In genomic region chr1:128103520-128104088, GRCm38 (mm10) we compare ENCODE assay signal across 8 mouse cellular contexts. TPM values are rescaled to one million over a fixed set of nuclear protein-coding genes. Genes with fewer than 3 reads are reported as not detected.
DNase-seq lines count a peak whose midpoint lies in the region; ATAC-seq lines count a peak whose summit lies in the region.

No protein-coding gene starts in this region.

- H3K4me3 ChIP-seq in heart, embryonic 16.5 days (ENCODE audit: low read length): peak overlapping the region; percentile 80
- peak overlapping the region; percentile 94 for H3K4me3 ChIP-seq in limb, embryonic 15.5 days
- peak overlapping the region; percentile 84 for H3K4me3 ChIP-seq in stomach, embryonic 15.5 days (replicated peaks)

- H3K36me3 ChIP-seq in heart, embryonic 16.5 days (ENCODE audit: control insufficient read depth, insufficient read depth): no peaks in the 10 kb centered on the region
- no peaks in the 10 kb centered on the region for H3K36me3 ChIP-seq in limb, embryonic 15.5 days
- no peaks in the 10 kb centered on the region for H3K36me3 ChIP-seq in stomach, embryonic 15.5 days

- H3K27me3 ChIP-seq in heart, embryonic 16.5 days (ENCODE audit: control insufficient read depth, insufficient read depth, low read length): no peaks in the 10 kb centered on the region
- H3K27me3 ChIP-seq in limb, embryonic 15.5 days: no peaks in the 10 kb centered on the region
- H3K27me3 ChIP-seq in stomach, embryonic 15.5 days (replicated peaks): no peaks in the 10 kb centered on the region

- H3K4me2 ChIP-seq in heart, embryonic 16.5 days (ENCODE audit: low read depth, low read length): peak overlapping the region; percentile 91
- H3K4me2 ChIP-seq in limb, embryonic 15.5 days: peak overlapping the region; percentile 69
- peak overlapping the region; percentile 65 for H3K4me2 ChIP-seq in stomach, embryonic 15.5 days

- peak; percentile 43 for ATAC-seq in heart, embryonic 16.5 days (replicated peaks; ENCODE audit: extremely low read depth, insufficient read depth, low FRiP score)
- ATAC-seq in limb, embryonic 15.5 days (ENCODE audit: insufficient number of reproducible peaks, low FRiP score, low TSS enrichment, low read depth): peak; percentile 26
- peak; percentile 50 for ATAC-seq in stomach, embryonic 15.5 days (ENCODE audit: insufficient read depth, low FRiP score, low read depth)
- ATAC-seq in CD4-positive, CD25-positive, alpha-beta regulatory T cell, adult 4 months: no peak

- H3K9ac ChIP-seq in heart, embryonic 16.5 days (ENCODE audit: low read length): peak overlapping the region; percentile 90
- peak overlapping the region; percentile 84 for H3K9ac ChIP-seq in limb, embryonic 15.5 days
- H3K9ac ChIP-seq in stomach, embryonic 15.5 days: peak overlapping the region; percentile 77

- no peaks in the 10 kb centered on the region for H3K9me3 ChIP-seq in heart, embryonic 16.5 days (replicated peaks; ENCODE audit: control insufficient read depth, low read length)
- no peaks in the 10 kb centered on the region for H3K9me3 ChIP-seq in limb, embryonic 15.5 days
- no peaks in the 10 kb centered on the region for H3K9me3 ChIP-seq in stomach, embryonic 15.5 days

- under 1% methylated on average over 45 of the region's 47 CpGs for WGBS in heart, embryonic 16.5 days
- 0% methylated on average over 42 of the region's 47 CpGs for WGBS in limb, embryonic 15.5 days
- under 1% methylated on average over 47 of the region's 47 CpGs for WGBS in stomach, embryonic 15.5 days

- DNase-seq in heart, adult 8-10 months (ENCODE audit: low spot score): no peak
- DNase-seq in MEL-GATA-1-ER (ENCODE audit: extremely low read depth, low read depth): peak; percentile 29
- DNase-seq in fibroblast of lung, adult 2 months (ENCODE audit: low read depth): peak; percentile 2
- no peak for DNase-seq in urinary bladder, adult 18-20 months (ENCODE audit: low spot score in 2 of 2)

- H3K4me1 ChIP-seq in heart, embryonic 16.5 days (ENCODE audit: control insufficient read depth, insufficient read depth, low read length): peaks cover 13% of the 10 kb centered on the region
- H3K4me1 ChIP-seq in limb, embryonic 15.5 days: peaks cover 5% of the 10 kb centered on the region
- H3K4me1 ChIP-seq in stomach, embryonic 15.5 days: peaks cover 5% of the 10 kb centered on the region

- peak overlapping the region; percentile 96 for H3K27ac ChIP-seq in heart, embryonic 16.5 days (ENCODE audit: low read length)
- peak overlapping the region; percentile 89 for H3K27ac ChIP-seq in limb, embryonic 15.5 days
- peak overlapping the region; percentile 91 for H3K27ac ChIP-seq in stomach, embryonic 15.5 days

RNA-seq across cellular contexts. Expression of gene R3hdm1, which starts 0.5 kb away (rescaled TPM):
- 47.0 and 47.8 TPM in 2 replicates for polyA plus RNA-seq in heart, embryonic 16.5 days (2015; fragmentation: Nextera tagmentation; extraction: Ambion mirVana)
- total RNA-seq in heart, adult 8-10 months (2022): 10 to 100 TPM; 47.7 to 53.2 (median 48.9) TPM
- 55.1 and 60.1 TPM in 2 replicates for polyA plus RNA-seq in limb, embryonic 15.5 days (2015; fragmentation: Nextera tagmentation; extraction: Ambion mirVana)
- polyA plus RNA-seq in stomach, embryonic 15.5 days (2015; fragmentation: Nextera tagmentation; extraction: Ambion mirVana): 63.2 and 65.5 TPM in 2 replicates
- 100 to 1,000 TPM; 121 to 143 TPM for polyA plus RNA-seq in CD4-positive, CD25-positive, alpha-beta regulatory T cell, adult 4 months (2017; shearing (Covaris generic))

RNA-seq across cellular contexts. Expression of gene Zranb3, which starts 0.8 kb away (rescaled TPM):
- 6.1 and 7.1 TPM in 2 replicates for polyA plus RNA-seq in heart, embryonic 16.5 days (2015; fragmentation: Nextera tagmentation; extraction: Ambion mirVana)
- total RNA-seq in heart, adult 8-10 months (2022): 1 to 10 TPM; 3.5 to 5.7 (median 5.3) TPM
- polyA plus RNA-seq in limb, embryonic 15.5 days (2015; fragmentation: Nextera tagmentation; extraction: Ambion mirVana): 5.3 and 6.0 TPM in 2 replicates
- 7.3 and 7.7 TPM in 2 replicates for polyA plus RNA-seq in stomach, embryonic 15.5 days (2015; fragmentation: Nextera tagmentation; extraction: Ambion mirVana)
- 1 to 10 TPM; 1.5 to 3.8 TPM for polyA plus RNA-seq in CD4-positive, CD25-positive, alpha-beta regulatory T cell, adult 4 months (2017; shearing (Covaris generic))

Comparison
In these comparisons a context has a peak if more than half of its experiments do, and no peak if none do; other contexts are left out.
1. DNase-seq: peak in MEL-GATA-1-ER (single experiment) and fibroblast of lung, adult 2 months (single experiment); none in heart, adult 8-10 months (single experiment) and urinary bladder, adult 18-20 months (0 of 2).
2. Peak in every context shown above with its lines, with median percentiles within 50 percentile points of each other: H3K27ac ChIP-seq, H3K4me2 ChIP-seq, H3K4me3 ChIP-seq and H3K9ac ChIP-seq.